Mouse (Mus musculus) midbrain, embryonic 11.5 days (tissue): Measurements from ENCODE around the gene Aqp12. TPM values are rescaled to one million over a fixed set of nuclear protein-coding genes. Genes with fewer than 3 reads are reported as not detected.

ENCODE experiments used
- ATAC-seq: fragments of 200-750 bp; cut with Nextera tagmentation; 2 replicates; pipeline ENCODE4 v1.8.0; 2017; ENCODE audit warnings: moderate TSS enrichment, moderate library complexity; ENCODE audit not compliant: low FRiP score
- DNase-seq: peaks from one replicate; pipeline ENCODE4 v3.0.0; 2015; ENCODE audit warnings: low spot score; ENCODE audit errors: missing footprints
- H3K27ac ChIP-seq: fragments of 300-500 bp; sonication (generic); 2 replicates; pipeline ENCODE4 v1.5.1; 2014; ENCODE audit warnings: low read depth, low read length
- H3K27me3 ChIP-seq: fragments of 300-500 bp; sonication (generic); 2 replicates; pipeline ENCODE4 v1.6.1; 2014; ENCODE audit warnings: mild to moderate bottlenecking, low read length, moderate library complexity, mixed read lengths; ENCODE audit not compliant: control insufficient read depth, insufficient read depth
- H3K36me3 ChIP-seq: fragments of 300-500 bp; sonication (generic); 2 replicates; pipeline ENCODE4 v1.6.1; 2014; ENCODE audit warnings: mild to moderate bottlenecking, low read length, moderate library complexity, mixed read lengths; ENCODE audit not compliant: control insufficient read depth, insufficient read depth
- H3K4me1 ChIP-seq: fragments of 300-500 bp; sonication (generic); 2 replicates; pipeline ENCODE4 v1.6.1; 2014; ENCODE audit warnings: low read length; ENCODE audit not compliant: control insufficient read depth, insufficient read depth
- H3K4me2 ChIP-seq: fragments of 300-500 bp; sonication (generic); 2 replicates; pipeline ENCODE4 v1.6.1; 2014; ENCODE audit warnings: mild to moderate bottlenecking, moderate library complexity
- H3K4me3 ChIP-seq: fragments of 300-500 bp; sonication (generic); 2 replicates; pipeline ENCODE4 v1.5.1; 2014; ENCODE audit warnings: low read depth, low read length
- H3K9ac ChIP-seq: fragments of 300-500 bp; sonication (generic); 2 replicates; pipeline ENCODE4 v1.6.1; 2014; ENCODE audit warnings: low read length
- H3K9me3 ChIP-seq: fragments of 300-500 bp; sonication (generic); 2 replicates; pipeline ENCODE4 v1.6.1; 2016; ENCODE audit warnings: low read length; ENCODE audit not compliant: control insufficient read depth
- WGBS: fragments of 180-500 bp; shearing (Covaris S2); extraction: QIAGEN DNeasy Blood & Tissue Kit; methylation state at CpG from one replicate; pipeline ENCODE4 v1.1.7; 2014; 5-methylcytosine and 5-hydroxymethylcytosine counted together
- polyA plus RNA-seq: library from polyadenylated mRNA; unstranded; fragments of >200 nt; fragmentation: Nextera tagmentation; extraction: Ambion mirVana; gene quantifications from 2 replicates; pipeline ENCODE4 v1.2.1, GENCODE M21; 2014

The Aqp12 gene
- polyA plus RNA-seq, 1 experiment from 2014 or later: not detected

GRCm38 (mm10) chr1:93033989-93034388, 27.9 kb downstream of the Aqp12 start:
- no peak overlapping the region for H3K4me3 ChIP-seq
- no peaks in the 10 kb centered on the region for H3K4me1 ChIP-seq
- no peaks in the 10 kb centered on the region; the same call in 1 of the 2 replicates for H3K9me3 ChIP-seq
- no peak overlapping the region for H3K4me2 ChIP-seq
- 0 out of 2 replicates have a peak, but pooled peaks have one; percentile 30 for ATAC-seq
- WGBS: 63% methylated on average over 8 of the region's 8 CpGs
- no peak overlapping the region for H3K9ac ChIP-seq
- no peaks in the 10 kb centered on the region for H3K27me3 ChIP-seq
- no peak overlapping the region for H3K27ac ChIP-seq
- peaks cover 13% of the 10 kb centered on the region for H3K36me3 ChIP-seq
- DNase-seq: no peak

GRCm38 (mm10) chr1:93035981-93036380, 29.8 kb downstream of the Aqp12 start:
- 80% methylated on average over 4 of the region's 4 CpGs for WGBS
- ATAC-seq: no peak
- H3K36me3 ChIP-seq: peaks cover 14% of the 10 kb centered on the region

GRCm38 (mm10) chr1:93046153-93046789, 40.1 kb downstream of the Aqp12 start:
- Histone ChIP-seq H3K9ac (no peak overlapping the region), H3K36me3 (peaks cover 4% of the 10 kb centered on the region; the same call in 1 of the 2 replicates), H3K4me3 (no peak overlapping the region), H3K4me2 (no peak overlapping the region), H3K9me3 (no peaks in the 10 kb centered on the region), H3K4me1 (no peaks in the 10 kb centered on the region), H3K27me3 (no peaks in the 10 kb centered on the region), H3K27ac (no peak overlapping the region)
- ATAC-seq (no peak), DNase-seq (no peak)
- WGBS: 91% methylated on average over 10 of the region's 10 CpGs

More at GRCm38 (mm10) chr1:93035981-93036380, 29.8 kb downstream of the Aqp12 start:
- no peak overlapping the region for H3K4me3 ChIP-seq
- H3K27ac ChIP-seq: no peak overlapping the region
- H3K4me1 ChIP-seq: no peaks in the 10 kb centered on the region
- H3K4me2 ChIP-seq: no peak overlapping the region
- no peak overlapping the region for H3K9ac ChIP-seq
- no peaks in the 10 kb centered on the region for H3K27me3 ChIP-seq
- DNase-seq: no peak
- no peaks in the 10 kb centered on the region; the same call in 1 of the 2 replicates for H3K9me3 ChIP-seq

- H3K9me3 ChIP-seq: no peaks in the 10 kb centered on the region
- no peak for ATAC-seq
- no peak overlapping the region for H3K27ac ChIP-seq
- H3K27me3 ChIP-seq: no peaks in the 10 kb centered on the region
- no peaks in the 10 kb centered on the region for H3K4me1 ChIP-seq
- H3K9ac ChIP-seq: no peak overlapping the region
- no peak overlapping the region for H3K4me2 ChIP-seq
- 89% methylated on average over 3 of the region's 3 CpGs for WGBS
- H3K36me3 ChIP-seq: peaks cover 6% of the 10 kb centered on the region
- no peak for DNase-seq
- H3K4me3 ChIP-seq: no peak overlapping the region
These were observed 43.9 kb downstream of the Aqp12 start for GRCm38 (mm10) chr1:93050071-93050470.

- H3K4me3 ChIP-seq: no peak overlapping the region
- no peaks in the 10 kb centered on the region for H3K9me3 ChIP-seq
- no peak overlapping the region for H3K4me2 ChIP-seq
- WGBS: 67% methylated on average over 19 of the region's 23 CpGs
- H3K9ac ChIP-seq: no peak overlapping the region
- no peak overlapping the region for H3K27ac ChIP-seq
- H3K4me1 ChIP-seq: no peaks in the 10 kb centered on the region
- ATAC-seq: no peak
- peaks cover 13% of the 10 kb centered on the region for H3K36me3 ChIP-seq
- no peak for DNase-seq
- no peaks in the 10 kb centered on the region for H3K27me3 ChIP-seq
These were observed 45.1 kb downstream of the Aqp12 start for GRCm38 (mm10) chr1:93051124-93051833.

Other genes starting within 250 kb of the Aqp12 start
- 32.1 and 41.8 TPM in 2 replicates for gene Gpc1, start 174.7 kb upstream of the Aqp12 start, polyA plus RNA-seq
- gene Ankmy1, start 103.4 kb upstream of the Aqp12 start, polyA plus RNA-seq: 0.61 and 0.68 TPM in 2 replicates
- 9.2 and 11.3 TPM in 2 replicates for gene Dusp28, start 99.4 kb upstream of the Aqp12 start, polyA plus RNA-seq
- 13.3 TPM in 2 replicates for gene Rnpepl1, start 95.6 kb upstream of the Aqp12 start, polyA plus RNA-seq
- gene Capn10, start 72.0 kb upstream of the Aqp12 start, polyA plus RNA-seq: 34.5 and 40.4 TPM in 2 replicates
- 0.32 TPM in 1 of 2 replicates, not detected in the other for gene Gpr35, start 55.5 kb upstream of the Aqp12 start, polyA plus RNA-seq
- 51.0 and 59.6 TPM in 2 replicates for gene Kif1a, start 95.6 kb downstream of the Aqp12 start, polyA plus RNA-seq
- gene Agxt, start 128.9 kb downstream of the Aqp12 start, polyA plus RNA-seq: not detected in 2 replicates
- gene 2310007B03Rik, start 154.6 kb downstream of the Aqp12 start, polyA plus RNA-seq: 0.22 and 0.34 TPM in 2 replicates
- gene Crocc2, start 162.4 kb downstream of the Aqp12 start, polyA plus RNA-seq: 0.11 TPM in 2 replicates
- 1.8 and 2.0 TPM in 2 replicates for gene Sned1, start 229.5 kb downstream of the Aqp12 start, polyA plus RNA-seq